Mouse (Mus musculus) adrenal gland, postnatal 10 days (tissue): ENCODE measurements around the gene Olfr92. TPM values are rescaled to one million over a fixed set of nuclear protein-coding genes. Genes with fewer than 3 reads are reported as not detected.

Source experiments
- DNase-seq: peaks from one replicate; pipeline ENCODE4 v3.0.0; 2021; ENCODE audit warnings: mixed read lengths
- total RNA-seq, 2 experiments: library from RNA; stranded (reverse); gene quantifications; 2 replicates each; pipeline ENCODE4 v1.2.3; 2021

Gene Olfr92
- total RNA-seq, 2 experiments from 2014 or later, result not detected

GRCm38 (mm10) chr17:37062101-37062641 lies 57.7 kb downstream of the Olfr92 start:
- no peak for DNase-seq

DNA sequence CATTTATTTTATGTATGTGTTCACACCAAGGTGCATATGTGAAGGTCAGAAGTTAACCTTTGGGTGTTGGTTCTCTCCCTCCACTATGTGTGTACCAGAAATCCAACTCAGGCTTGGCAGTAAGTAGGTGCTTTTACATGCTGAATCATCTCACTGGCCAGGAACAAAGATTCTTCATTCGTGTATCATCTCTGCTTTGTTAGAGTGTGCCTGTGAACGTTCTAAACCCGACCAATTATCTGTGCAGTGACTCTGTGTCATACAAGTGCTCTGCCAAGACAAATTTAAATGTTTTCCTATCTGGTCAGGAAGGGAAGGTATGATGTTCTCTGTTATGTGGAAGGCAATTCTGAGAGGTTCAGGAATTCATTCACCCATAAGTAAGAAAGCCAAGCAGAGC lies 58.5 kb downstream of the Olfr92 start:
- DNase-seq, result no peak

Other genes starting within 250 kb of the Olfr92 start
- not detected for gene Trim40, start 230.0 kb downstream of the Olfr92 start, total RNA-seq
- not detected for gene Trim31, start 222.0 kb downstream of the Olfr92 start, total RNA-seq
- under 1 TPM in 1 of 2 experiments, not detected in 1; 0.33 TPM for gene Rnf39, start 177.2 kb downstream of the Olfr92 start, total RNA-seq
- 10 to 100 TPM; 58.5 to 62.7 TPM for gene Ppp1r11, start 168.3 kb downstream of the Olfr92 start, total RNA-seq
- 10 to 100 TPM; 34.5 to 40.5 TPM for gene Znrd1, start 161.5 kb downstream of the Olfr92 start, total RNA-seq
- gene Znrd1as, start 161.5 kb downstream of the Olfr92 start, total RNA-seq, result 10 to 100 TPM; 10.1 to 11.1 TPM
- gene 2410137M14Rik, start 138.9 kb downstream of the Olfr92 start, total RNA-seq, result not detected
- not detected for gene H2-M5, start 130.6 kb downstream of the Olfr92 start, total RNA-seq
- 1 to 10 TPM; 4.0 to 7.7 TPM for gene Zfp57, start 118.9 kb downstream of the Olfr92 start, total RNA-seq
- not detected for gene Mog, start 96.7 kb downstream of the Olfr92 start, total RNA-seq
- gene Gabbr1, start 74.1 kb downstream of the Olfr92 start, total RNA-seq, result 10 to 100 TPM; 22.1 to 40.3 TPM
- gene Olfr90, start 31.6 kb downstream of the Olfr92 start, total RNA-seq, result not detected
- not detected for gene Olfr91, start 21.8 kb downstream of the Olfr92 start, total RNA-seq
- not detected for gene Olfr93, start 41.4 kb upstream of the Olfr92 start, total RNA-seq
- gene Ubd, start 73.8 kb upstream of the Olfr92 start, total RNA-seq, result under 1 TPM; 0.78 to 0.88 TPM
- not detected for gene Olfr94, start 80.9 kb upstream of the Olfr92 start, total RNA-seq
- not detected for gene Olfr95, start 93.0 kb upstream of the Olfr92 start, total RNA-seq
- gene Olfr96, start 100.1 kb upstream of the Olfr92 start, total RNA-seq, result not detected
- gene Olfr97, start 117.2 kb upstream of the Olfr92 start, total RNA-seq, result not detected
- gene Olfr98, start 143.7 kb upstream of the Olfr92 start, total RNA-seq, result not detected
- 1 to 10 TPM; 4.6 to 5.0 TPM for gene H2-M3, start 150.1 kb upstream of the Olfr92 start, total RNA-seq
- gene Olfr99, start 163.4 kb upstream of the Olfr92 start, total RNA-seq, result not detected
- gene Olfr101, start 184.2 kb upstream of the Olfr92 start, total RNA-seq, result not detected
- not detected for gene Olfr102, start 197.0 kb upstream of the Olfr92 start, total RNA-seq
- gene Olfr103, start 219.6 kb upstream of the Olfr92 start, total RNA-seq, result not detected
- gene Olfr104-ps, start 239.5 kb upstream of the Olfr92 start, total RNA-seq, result not detected